Mouse (Mus musculus): ENCODE results near the gene Ptma. TPM values are rescaled to one million over a fixed set of nuclear protein-coding genes. Genes with fewer than 3 reads are reported as not detected.
A peak's percentile ranks its signal among the peaks of the same experiment; 100 is the strongest.

Gene Ptma
- polyA plus RNA-seq (2012; rRNA removed) (466 and 1,286 TPM in 2 replicates), polyA plus RNA-seq (2014; fragmentation: Nextera tagmentation; extraction: Ambion mirVana) (993 and 1,059 TPM in 2 replicates)

DNA sequence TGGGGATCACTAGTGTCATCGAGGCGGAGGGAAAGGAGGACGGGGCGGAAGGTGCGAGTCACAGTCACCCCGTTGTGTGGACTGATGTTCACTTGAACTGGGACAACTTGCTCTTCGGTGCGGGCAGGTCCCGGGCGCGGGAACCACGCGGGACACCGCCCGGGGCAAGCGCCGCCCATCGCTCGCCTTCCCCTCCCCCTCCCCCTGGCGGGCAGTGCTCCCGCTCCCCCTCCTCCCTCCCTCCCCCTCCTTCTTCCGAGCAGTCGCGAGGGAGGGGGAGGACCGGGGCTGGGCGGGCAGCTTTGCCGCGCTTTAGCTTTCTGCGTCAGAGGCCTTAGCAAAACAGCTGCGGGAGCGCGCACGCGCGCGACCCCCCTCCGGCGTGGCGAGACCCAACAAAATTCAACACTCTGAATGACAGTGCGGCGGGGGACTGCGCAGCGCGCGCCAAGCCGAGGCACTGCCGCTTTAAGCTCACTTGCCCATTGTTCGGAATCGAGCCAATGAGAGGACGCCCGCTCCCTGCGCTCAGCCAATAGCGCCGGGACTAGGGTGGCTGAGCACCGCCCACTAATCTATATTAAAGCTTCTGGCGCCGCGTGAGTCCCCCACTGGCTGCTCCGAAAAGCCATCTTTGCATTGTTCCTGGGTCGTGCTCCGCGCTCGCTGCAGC lies at the start of gene Ptma:
Gene Ptma, plus strand, starts transcription at position 611 of the 673 bp plus-strand sequence.
- Histone ChIP-seq H3K9me3 (ENCODE audit: control insufficient read depth, low read length) (no peaks in the 10 kb centered on the region), H3K4me1 (replicated peaks; ENCODE audit: control insufficient read depth in 2 of 2, insufficient read depth in 2 of 2, low read length in 1 of 2) (peaks cover 20 to 26% of the 10 kb centered on the region in 2 experiments), H3K4me2 (ENCODE audit: low read depth) (peak within 1 kb of the TSS; percentile 100), H3K27me3 (ENCODE audit: control insufficient read depth, insufficient read depth, low read length) (no peaks in the 10 kb centered on the region), H3K36me3 (replicated peaks; ENCODE audit: control insufficient read depth, insufficient read depth, low read depth) (peaks cover 22% of the 10 kb centered on the region), H3K4me3 (ENCODE audit: insufficient read depth in 1 of 2, low read depth in 2 of 2, low read length in 2 of 2) (peak within 1 kb of the TSS; percentile 83 to 100), H3K9ac (replicated peaks) (peak within 1 kb of the TSS; percentile 100), H3K27ac (peak within 1 kb of the TSS; percentile 97)
- 0% methylated on average over 54 of the region's 63 CpGs for WGBS (ENCODE audit: insufficient replicate concordance)
- DNase-seq (ENCODE audit: low read depth in 3 of 3, low spot score in 3 of 3): peak; percentile 95
- peak; percentile 84 for ATAC-seq (ENCODE audit: insufficient read depth)
- TF ChIP-seq EP300 (IDR thresholded peaks at IDR 0.05; ENCODE audit: low read depth): peak; percentile 39
- TF ChIP-seq CTCF (IDR thresholded peaks at IDR 0.05; ENCODE audit: low read depth): no peak

DNA sequence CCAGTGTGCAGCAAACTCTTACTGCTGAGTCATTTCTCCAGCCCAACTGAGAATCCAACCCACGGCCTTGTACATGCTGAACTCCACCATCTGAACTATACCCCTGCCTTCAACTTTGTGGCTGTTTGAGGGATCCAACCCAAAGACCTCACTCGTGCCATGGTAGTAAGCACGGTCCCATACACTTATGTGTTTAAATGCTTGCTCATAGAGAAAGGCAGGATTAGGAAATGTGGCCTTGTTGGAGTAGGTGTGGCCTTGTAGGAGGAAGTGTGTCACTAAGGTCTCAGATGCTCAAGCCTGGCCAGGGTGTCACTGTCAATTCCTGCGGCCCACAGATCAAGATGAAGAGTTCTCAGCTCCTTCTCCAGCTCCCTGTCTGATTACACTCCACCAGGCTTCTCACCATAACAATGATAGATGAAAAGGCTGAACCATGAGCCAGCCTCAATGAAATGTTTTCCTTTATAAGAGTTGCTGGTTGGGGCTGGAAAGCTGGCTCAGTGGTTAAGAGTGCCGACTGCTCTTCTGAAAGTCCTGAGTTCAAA lies 48.7 kb upstream of the Ptma start:
- Histone ChIP-seq H3K4me3 (ENCODE audit: insufficient read depth in 1 of 2, low read depth in 2 of 2, low read length in 2 of 2) (no peak overlapping the region), H3K9me3 (ENCODE audit: control insufficient read depth, low read length) (no peaks in the 10 kb centered on the region), H3K27me3 (ENCODE audit: control insufficient read depth, insufficient read depth, low read length) (no peaks in the 10 kb centered on the region), H3K27ac (peak overlapping the region; percentile 59), H3K4me1 (replicated peaks; ENCODE audit: control insufficient read depth in 2 of 2, insufficient read depth in 2 of 2, low read length in 1 of 2) (peaks cover 42 to 54% of the 10 kb centered on the region in 2 experiments), H3K36me3 (replicated peaks; ENCODE audit: control insufficient read depth, insufficient read depth, low read depth) (no peaks in the 10 kb centered on the region), H3K9ac (replicated peaks) (no peak overlapping the region), H3K4me2 (ENCODE audit: low read depth) (no peak overlapping the region)
- TF ChIP-seq CTCF (IDR thresholded peaks at IDR 0.05; ENCODE audit: low read depth): no peak
- TF ChIP-seq EP300 (IDR thresholded peaks at IDR 0.05; ENCODE audit: low read depth): no peak
- ATAC-seq (ENCODE audit: insufficient read depth): no peak
- WGBS (ENCODE audit: insufficient replicate concordance): 71% methylated on average over 5 of the region's 5 CpGs
- no peak for DNase-seq (ENCODE audit: low read depth in 3 of 3, low spot score in 3 of 3)

GRCm38 (mm10) chr1:86479099-86479825 lies 47.3 kb upstream of the Ptma start:
- TF ChIP-seq EP300 (IDR thresholded peaks at IDR 0.05; ENCODE audit: low read depth): peak; percentile 93
- no peak for TF ChIP-seq CTCF (IDR thresholded peaks at IDR 0.05; ENCODE audit: low read depth)
- DNase-seq (ENCODE audit: low read depth in 3 of 3, low spot score in 3 of 3) (peak; percentile 85 to 88 (median 88)), ATAC-seq (ENCODE audit: insufficient read depth) (peak; percentile 92)
- no peaks in the 10 kb centered on the region for H3K36me3 ChIP-seq (replicated peaks; ENCODE audit: control insufficient read depth, insufficient read depth, low read depth)
- H3K9me3 ChIP-seq (ENCODE audit: control insufficient read depth, low read length): no peaks in the 10 kb centered on the region
- H3K4me2 ChIP-seq (ENCODE audit: low read depth): peak overlapping the region; percentile 56
- H3K4me1 ChIP-seq (replicated peaks; ENCODE audit: control insufficient read depth in 2 of 2, insufficient read depth in 2 of 2, low read length in 1 of 2): peaks cover 38 to 48% of the 10 kb centered on the region in 2 experiments
- no peaks in the 10 kb centered on the region for H3K27me3 ChIP-seq (ENCODE audit: control insufficient read depth, insufficient read depth, low read length)
- peak overlapping the region; percentile 96 for H3K27ac ChIP-seq
- H3K4me3 ChIP-seq (ENCODE audit: insufficient read depth in 1 of 2, low read depth in 2 of 2, low read length in 2 of 2): no peak overlapping the region
- peak overlapping the region; percentile 56 for H3K9ac ChIP-seq (replicated peaks)
- WGBS (ENCODE audit: insufficient replicate concordance): 21% methylated on average over 8 of the region's 8 CpGs

GRCm38 (mm10) chr1:86480288-86480687 lies 46.2 kb upstream of the Ptma start:
- Histone ChIP-seq H3K9me3 (ENCODE audit: control insufficient read depth, low read length) (no peaks in the 10 kb centered on the region), H3K9ac (replicated peaks) (peak overlapping the region; percentile 56), H3K4me3 (ENCODE audit: insufficient read depth in 1 of 2, low read depth in 2 of 2, low read length in 2 of 2) (no peak overlapping the region), H3K27me3 (ENCODE audit: control insufficient read depth, insufficient read depth, low read length) (no peaks in the 10 kb centered on the region), H3K36me3 (replicated peaks; ENCODE audit: control insufficient read depth, insufficient read depth, low read depth) (no peaks in the 10 kb centered on the region), H3K4me1 (replicated peaks; ENCODE audit: control insufficient read depth in 2 of 2, insufficient read depth in 2 of 2, low read length in 1 of 2) (peaks cover 38 to 48% of the 10 kb centered on the region in 2 experiments), H3K27ac (peak overlapping the region; percentile 96), H3K4me2 (ENCODE audit: low read depth) (peak overlapping the region; percentile 56)
- DNase-seq (ENCODE audit: low read depth in 3 of 3, low spot score in 3 of 3): no peak
- ATAC-seq (ENCODE audit: insufficient read depth): peak; percentile 54
- peak; percentile 55; the same call in 1 of the 2 replicates for TF ChIP-seq EP300 (IDR thresholded peaks at IDR 0.05; ENCODE audit: low read depth)
- no peak for TF ChIP-seq CTCF (IDR thresholded peaks at IDR 0.05; ENCODE audit: low read depth)
- 39% methylated on average over 6 of the region's 6 CpGs for WGBS (ENCODE audit: insufficient replicate concordance)
